Mouse (Mus musculus) embryonic fibroblast, embryonic 13.5 days (primary cell): ENCODE data around the gene Impdh1. TPM values are rescaled to one million over a fixed set of nuclear protein-coding genes. Genes with fewer than 3 reads are reported as not detected.

Experiments
- H3K27ac ChIP-seq: 2 replicates; pipeline ENCODE4 v1.5.1; 2012; ENCODE audit warnings: low read length, control low read depth, inconsistent platforms; ENCODE audit not compliant: insufficient read depth
- H3K4me1 ChIP-seq: 2 replicates; pipeline ENCODE4 v1.6.1; 2011; ENCODE audit warnings: low read length; ENCODE audit not compliant: control insufficient read depth, insufficient read depth
- H3K4me3 ChIP-seq: 2 replicates; pipeline ENCODE4 v1.5.1; 2011; ENCODE audit warnings: mild to moderate bottlenecking, control low read depth, low read length; ENCODE audit not compliant: insufficient read depth
- CTCF ChIP-seq: IDR thresholded peaks from 2 replicates; pipeline ENCODE4 v1.5.1; 2011; ENCODE audit warnings: mild to moderate bottlenecking, control low read depth, low read length, moderate library complexity, borderline replicate concordance; ENCODE audit not compliant: insufficient read depth
- POLR2A ChIP-seq: IDR thresholded peaks from 2 replicates; pipeline ENCODE4 v1.6.1; 2011; ENCODE audit warnings: low read depth, mild to moderate bottlenecking, control low read depth, low read length, moderate library complexity
- polyA plus RNA-seq: library from polyadenylated mRNA; stranded (reverse); fragments of >200 nt; gene quantifications from 2 replicates; pipeline ENCODE4 v1.2.4, GENCODE M21; 2011; ENCODE audit warnings: low read depth; ENCODE audit not compliant: missing spikeins, insufficient read length

Gene Impdh1
- polyA plus RNA-seq, 1 experiment = 36.5 TPM

DNA sequence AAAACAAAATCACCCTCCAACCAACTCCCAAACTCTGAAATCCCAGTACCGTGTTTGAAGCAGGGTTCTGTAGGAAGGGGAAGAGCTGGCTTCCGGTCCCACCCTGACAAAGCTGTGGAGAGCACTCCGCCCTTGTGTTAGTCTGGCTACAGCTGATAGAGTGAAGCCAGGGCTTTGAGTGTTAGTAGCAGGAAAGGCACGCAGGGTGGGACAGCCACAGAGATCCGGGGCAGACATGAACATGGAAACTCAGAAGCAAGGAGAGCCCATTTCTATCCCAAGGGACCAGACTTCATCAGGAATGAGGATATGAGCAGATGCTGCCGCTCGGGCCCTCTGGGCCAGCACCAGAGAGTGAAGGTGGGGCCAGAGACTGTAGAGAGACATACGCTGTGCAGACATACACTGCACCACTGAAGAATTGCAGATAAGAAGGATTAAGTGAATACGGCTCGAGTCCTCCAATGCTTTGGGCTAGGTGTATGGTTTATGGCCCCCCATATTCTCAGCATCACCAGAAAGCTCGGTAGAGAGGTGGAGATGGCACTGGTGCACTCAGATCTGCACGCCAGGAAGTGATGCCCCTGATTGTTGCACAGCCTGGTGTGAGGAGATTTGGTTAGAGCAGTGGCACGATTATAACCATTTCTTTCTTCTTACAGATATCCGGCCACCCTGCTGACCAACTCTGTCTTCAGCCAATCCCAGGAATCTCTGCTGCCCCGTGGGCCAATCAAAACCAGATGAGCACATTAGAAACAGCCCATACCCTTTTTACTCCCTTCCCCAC lies 22.0 kb downstream of the Impdh1 start:
- TF ChIP-seq POLR2A (no peak), CTCF (no peak)
- Histone ChIP-seq H3K4me3 (no peak overlapping the region), H3K27ac (no peak overlapping the region), H3K4me1 (no peaks in the 10 kb centered on the region)

DNA sequence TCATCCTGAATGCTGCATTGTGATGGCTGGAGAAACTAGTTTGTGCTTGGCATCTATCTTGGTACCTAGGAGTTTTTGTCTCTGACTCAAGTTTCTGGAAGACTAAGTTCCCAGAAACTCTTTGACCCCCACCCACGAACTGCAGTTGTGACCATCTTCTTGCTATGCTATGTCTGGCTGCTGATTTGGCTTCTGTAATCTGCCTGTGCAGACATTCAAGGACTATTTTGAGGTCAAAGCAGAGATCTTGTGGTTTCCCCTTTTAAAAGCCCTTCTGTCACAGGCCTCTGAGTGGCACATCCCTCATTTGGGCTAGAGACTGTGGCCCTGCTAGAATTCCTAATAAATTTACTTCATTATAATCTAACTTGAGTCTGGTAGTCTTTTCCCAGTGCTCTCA lies 28.2 kb downstream of the Impdh1 start:
- no peaks in the 10 kb centered on the region for H3K4me1 ChIP-seq
- H3K4me3 ChIP-seq = no peak overlapping the region
- TF ChIP-seq POLR2A (no peak), CTCF (no peak)
- H3K27ac ChIP-seq = no peak overlapping the region

DNA sequence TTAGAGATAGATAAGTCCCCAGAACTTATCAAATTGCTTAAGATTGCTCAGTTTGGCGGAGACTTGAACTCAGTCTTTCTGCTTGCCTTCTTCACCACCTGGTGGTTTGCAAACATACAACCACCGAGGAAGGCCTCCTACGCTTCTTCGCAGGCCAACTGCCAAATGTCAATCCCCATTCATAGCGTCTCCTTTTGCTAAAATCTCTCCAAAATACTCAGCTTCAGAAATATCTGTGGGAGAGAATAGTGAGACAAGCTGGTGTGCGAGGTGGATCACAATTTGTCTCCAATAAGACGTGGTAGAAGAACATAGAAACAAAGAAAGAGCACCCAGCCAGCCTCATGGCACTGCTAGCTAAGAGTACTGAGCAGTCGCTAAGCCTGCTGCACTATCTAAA lies 36.3 kb downstream of the Impdh1 start:
- H3K4me3 ChIP-seq = no peak overlapping the region
- H3K4me1 ChIP-seq = no peaks in the 10 kb centered on the region
- H3K27ac ChIP-seq = no peak overlapping the region
- TF ChIP-seq POLR2A (no peak), CTCF (no peak)

DNA sequence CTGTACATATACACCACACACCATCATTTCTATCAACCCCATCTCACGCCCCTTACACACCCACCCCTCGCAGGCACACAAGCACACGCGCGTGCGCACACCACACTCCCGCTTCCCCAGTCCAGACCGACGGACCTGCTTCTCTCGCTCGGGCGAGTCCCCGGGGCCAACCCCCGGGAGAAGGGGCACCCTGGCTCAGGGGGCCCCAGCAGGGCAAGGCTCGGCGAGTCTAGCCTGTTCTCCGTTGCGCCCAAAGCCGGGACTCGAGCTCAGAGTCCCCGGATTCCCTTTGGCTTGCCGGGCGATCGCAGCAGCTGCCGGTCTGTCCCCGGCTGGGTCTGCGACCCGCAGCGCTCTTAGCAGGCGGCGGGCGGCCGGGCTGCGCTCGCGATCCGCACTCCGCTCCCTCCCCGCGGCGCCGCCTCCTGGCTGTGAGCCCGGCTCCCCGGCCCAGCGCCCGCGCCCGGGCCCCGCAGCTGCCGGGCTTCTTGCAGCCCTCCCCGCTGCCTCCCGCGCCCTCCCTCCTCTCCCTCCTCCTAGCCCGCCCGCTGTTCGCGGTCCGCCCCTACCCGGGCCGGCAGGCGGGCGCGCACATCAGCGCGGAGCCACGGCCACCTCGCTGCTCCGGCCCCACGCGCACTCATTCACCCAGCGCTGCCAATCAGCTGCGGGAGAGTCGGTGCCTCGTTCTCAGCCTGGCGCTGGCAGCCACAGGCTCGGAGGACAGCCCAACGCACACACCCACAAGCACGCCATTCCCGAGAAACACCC lies 37.1 kb downstream of the Impdh1 start, which contains the start of gene Prrt4:
Prrt4 (minus strand) TSS at position 697 of the 771 bp plus-strand sequence.
- H3K4me1 ChIP-seq = no peaks in the 10 kb centered on the region
- H3K4me3 ChIP-seq = peak within 1 kb of the TSS; percentile 50
- TF ChIP-seq POLR2A (no peak), CTCF (no peak)
- no peak within 1 kb of the TSS for H3K27ac ChIP-seq

DNA sequence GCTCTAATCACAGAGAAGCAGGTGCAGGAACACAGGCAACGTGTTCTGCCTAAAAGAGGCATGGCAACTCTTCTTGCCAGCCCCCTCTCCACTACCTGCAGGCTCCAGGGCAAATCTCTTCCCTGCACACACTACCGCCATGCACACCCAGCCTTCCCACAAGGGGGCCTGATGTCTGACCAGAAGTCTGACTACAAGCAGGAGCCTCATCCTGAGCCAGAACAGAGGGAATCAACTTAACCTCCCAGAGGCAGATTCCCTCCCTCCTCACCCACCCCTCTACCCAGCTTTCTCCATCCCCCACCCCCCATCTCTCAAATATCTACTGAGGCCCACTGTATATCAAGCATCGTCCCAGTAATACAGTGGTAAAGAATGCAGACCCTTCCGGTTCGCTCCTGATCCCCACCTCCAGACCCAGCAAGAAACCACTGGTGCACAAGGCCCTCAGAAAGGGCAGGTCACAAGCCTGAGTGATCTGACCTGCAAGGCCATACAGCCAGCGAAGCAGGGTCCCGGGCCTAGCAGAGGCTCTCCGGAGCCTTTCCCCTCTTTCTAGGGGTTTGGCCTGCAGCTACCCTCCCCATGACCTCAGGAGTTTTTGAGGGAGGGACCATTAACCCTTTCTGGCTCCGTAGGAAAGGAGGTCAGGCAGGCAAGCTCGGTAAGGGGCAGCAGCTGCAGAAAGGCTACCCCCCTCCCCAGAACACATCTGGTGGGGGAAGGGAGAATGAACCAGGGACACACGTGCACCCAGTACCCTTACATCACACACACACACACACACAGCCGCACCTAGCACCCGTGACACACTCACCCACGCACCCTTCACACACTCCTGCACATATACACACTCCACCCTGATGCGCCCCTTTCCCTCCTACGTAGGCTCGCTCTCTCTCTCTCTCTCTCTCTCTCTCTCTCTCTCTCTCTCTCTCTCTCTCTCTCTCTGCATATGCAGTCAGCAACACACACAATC lies 38.0 kb downstream of the Impdh1 start:
- TF ChIP-seq CTCF (no peak), POLR2A (no peak)
- Histone ChIP-seq H3K4me3 (peak overlapping the region; percentile 50; the same call in 1 of the 2 replicates), H3K4me1 (no peaks in the 10 kb centered on the region), H3K27ac (no peak overlapping the region)

DNA sequence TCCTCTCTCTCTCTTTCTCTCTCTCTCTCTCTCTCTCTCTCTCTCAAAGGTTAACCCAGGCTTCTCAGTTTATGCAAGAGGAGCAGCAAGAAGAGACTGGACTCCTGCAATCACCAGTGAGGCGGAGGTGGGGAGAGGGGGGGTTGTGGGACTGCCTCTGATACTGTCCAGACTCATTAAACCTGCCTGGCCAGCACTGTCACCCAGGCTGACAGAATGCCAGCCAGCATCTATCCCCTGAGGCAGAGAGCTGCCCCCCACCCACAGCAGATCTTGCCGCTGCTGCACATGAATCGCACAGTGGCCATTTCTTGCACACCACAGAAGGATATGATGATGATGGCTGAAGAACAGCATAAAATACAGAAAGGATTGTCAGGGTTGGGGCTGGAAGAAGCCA lies 41.1 kb downstream of the Impdh1 start:
- no peaks in the 10 kb centered on the region for H3K4me1 ChIP-seq
- no peak overlapping the region for H3K4me3 ChIP-seq
- TF ChIP-seq CTCF (no peak), POLR2A (no peak)
- H3K27ac ChIP-seq = no peak overlapping the region

DNA sequence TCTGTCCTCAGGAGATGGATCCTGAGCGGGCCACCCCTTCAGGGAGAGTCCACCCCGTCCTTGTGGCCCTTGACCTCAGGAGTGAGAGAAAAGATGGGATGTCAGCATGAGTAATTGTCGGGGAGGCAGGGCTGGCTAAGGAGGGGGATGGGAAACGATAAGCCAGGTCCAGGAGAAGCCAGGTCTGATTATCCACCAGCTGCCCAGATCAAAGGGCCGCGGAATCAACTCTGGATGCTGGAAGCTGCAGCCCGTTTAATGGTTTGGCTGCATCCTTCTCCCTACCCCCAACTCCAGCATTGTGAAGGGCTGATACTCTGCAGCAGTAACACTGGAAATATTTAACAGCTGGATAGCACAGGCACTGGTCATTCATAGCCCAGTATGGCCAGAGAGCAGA lies 41.8 kb downstream of the Impdh1 start:
- TF ChIP-seq CTCF (no peak), POLR2A (no peak)
- no peak overlapping the region for H3K4me3 ChIP-seq
- H3K27ac ChIP-seq = no peak overlapping the region
- no peaks in the 10 kb centered on the region for H3K4me1 ChIP-seq

DNA sequence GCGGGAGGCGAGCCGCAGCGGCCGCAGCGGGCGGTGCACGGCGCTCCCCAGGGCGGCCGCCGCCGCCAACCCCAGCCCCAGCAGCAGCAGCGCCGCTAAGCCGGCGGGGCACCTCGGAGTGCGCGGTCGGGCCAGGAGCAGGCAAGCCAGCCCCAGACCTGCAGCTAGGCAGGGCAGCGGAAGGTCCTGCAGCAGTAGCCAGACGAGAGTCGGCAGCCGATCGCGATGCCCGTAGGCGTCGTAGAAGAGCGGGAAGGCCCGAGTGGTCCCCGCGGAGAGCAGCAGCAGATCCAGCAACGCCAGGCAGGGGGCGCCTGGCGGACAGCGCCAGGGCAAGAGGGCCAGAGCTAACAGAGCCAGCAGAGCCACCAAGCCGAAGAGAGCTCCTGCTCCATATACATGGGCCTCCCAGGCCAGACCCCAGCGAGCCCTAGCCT lies 45.2 kb downstream of the Impdh1 start:
- Histone ChIP-seq H3K27ac (no peak overlapping the region), H3K4me1 (no peaks in the 10 kb centered on the region), H3K4me3 (peak overlapping the region; percentile 17)
- TF ChIP-seq POLR2A = no peak
- TF ChIP-seq CTCF = peak; percentile 67

DNA sequence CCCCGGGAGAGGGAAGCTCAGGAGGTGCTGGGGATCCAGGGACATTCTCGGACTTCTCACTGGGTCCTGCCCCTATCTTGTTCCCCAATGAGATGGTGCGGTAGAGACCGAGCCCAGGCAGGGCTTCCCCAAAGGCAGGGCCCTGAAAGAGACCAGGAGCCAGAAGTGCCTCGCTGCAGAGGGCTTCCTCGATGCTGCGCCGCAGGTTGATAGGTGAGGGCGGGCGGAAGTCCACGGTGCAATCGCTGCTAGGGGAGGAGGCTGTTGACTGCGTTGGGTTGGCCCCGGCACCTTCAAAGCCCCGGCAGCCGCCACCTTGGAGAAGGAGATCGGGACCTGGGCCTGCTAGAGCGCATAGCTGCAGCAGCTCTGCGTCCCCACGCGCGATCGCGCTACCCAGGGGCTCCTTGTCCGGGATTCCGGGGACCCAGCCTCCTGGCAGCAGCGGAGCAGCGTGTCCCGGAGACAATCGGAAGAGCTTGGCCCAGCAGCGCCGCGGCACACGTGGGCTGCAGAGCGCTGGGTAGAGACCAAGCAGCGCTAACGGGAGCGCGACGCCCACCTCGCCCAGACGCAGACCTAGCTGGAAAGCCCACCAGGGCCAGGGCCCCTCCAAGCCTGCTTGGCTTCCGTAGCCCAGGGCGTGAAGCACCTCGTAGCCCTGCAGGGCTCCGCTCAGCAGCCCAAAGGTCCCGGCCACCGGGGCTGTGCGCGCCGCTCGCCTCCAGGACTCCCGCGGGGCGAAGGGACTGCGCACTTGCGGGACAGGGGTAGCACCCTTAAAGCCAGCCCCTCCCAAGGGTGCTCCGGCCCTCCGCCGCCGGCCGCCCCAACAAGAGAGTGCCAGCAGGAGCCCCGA lies 45.9 kb downstream of the Impdh1 start:
- peak overlapping the region; percentile 17 for H3K4me3 ChIP-seq
- H3K4me1 ChIP-seq = no peaks in the 10 kb centered on the region
- TF ChIP-seq POLR2A (no peak), CTCF (no peak)
- no peak overlapping the region for H3K27ac ChIP-seq
